Mouse (Mus musculus) kidney, adult 2 months (tissue): ENCODE measurements around the gene Pde3a.

Experiments used
- CTCF ChIP-seq: fragments of 200-500 bp; conservative IDR thresholded peaks from 2 replicates; pipeline ENCODE4 v1.5.1; 2011; ENCODE audit warnings: low read depth, mild to moderate bottlenecking, control low read depth, low read length, moderate library complexity, mixed read lengths; ENCODE audit not compliant: insufficient read depth, insufficient read length
- POLR2A ChIP-seq: fragments of 200-500 bp; IDR thresholded peaks from one replicate; pipeline ENCODE4 v1.6.1; 2011; ENCODE audit warnings: low read depth, low read length, control low read depth

- TF ChIP-seq CTCF, result no peak
- TF ChIP-seq POLR2A, result no peak
These were observed 1.2 kb downstream of the Pde3a start for GRCm38 (mm10) chr6:141250296-141250629.
